Mouse (Mus musculus) kidney, embryonic 15.5 days (tissue): ENCODE measurements around the gene Raet1e. TPM values are rescaled to one million over a fixed set of nuclear protein-coding genes. Genes with fewer than 3 reads are reported as not detected.

Source experiments
- polyA plus RNA-seq: library from polyadenylated mRNA; unstranded; fragments of >200 nt; fragmentation: Nextera tagmentation; extraction: Ambion mirVana; gene quantifications from 2 replicates; pipeline ENCODE4 v1.2.1, GENCODE M21; 2015

Raet1e gene
- polyA plus RNA-seq, 1 experiment from 2014 or later: 11.7 TPM

Other genes with a start within 250 kb of the Raet1e start
- gene 4930444G20Rik, start 90.5 kb upstream of the Raet1e start, polyA plus RNA-seq: not detected in 2 replicates
- gene E030030I06Rik, start 9.3 kb upstream of the Raet1e start, polyA plus RNA-seq: 21.6 and 29.6 TPM in 2 replicates
- 1.1 and 1.2 TPM in 2 replicates for gene H60b, start within 50 bp of the Raet1e start, polyA plus RNA-seq
- gene Raet1d, start 202.0 kb downstream of the Raet1e start, polyA plus RNA-seq: 13.7 and 15.2 TPM in 2 replicates